27 mouse cellular contexts compared by ENCODE assay signal in the genomic region with DNA sequence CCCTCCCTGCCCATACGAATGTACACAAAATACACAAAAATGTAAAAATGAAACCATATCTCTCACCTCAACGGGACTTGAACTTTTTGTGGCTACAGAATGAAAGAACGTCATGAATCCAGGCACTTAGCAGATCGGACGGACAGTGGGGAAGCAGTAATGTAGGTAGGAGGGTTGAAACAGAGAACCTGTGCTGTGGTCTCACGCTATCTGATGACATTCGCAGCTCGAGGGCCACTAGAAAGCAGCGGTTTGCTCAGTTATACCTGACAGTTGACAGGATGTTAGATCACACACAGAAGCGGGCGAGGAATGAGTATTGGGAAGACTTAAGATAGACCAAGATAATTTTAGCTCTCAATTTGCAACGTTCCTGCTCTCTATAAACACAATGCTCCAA. TPM values are rescaled to one million over a fixed set of nuclear protein-coding genes. Genes with fewer than 3 reads are reported as not detected.
DNase-seq lines count a peak whose midpoint lies in the region; ATAC-seq and TF ChIP-seq lines count a peak whose summit lies in the region.
"Had no signal": no experiment of that assay in that cellular context is flagged by ENCODE, and none has a peak within 500 bp of the region (broad histone marks: within the 10 kb centered on the region; RNA-seq: fewer than 3 reads in every experiment).

No protein-coding gene starts in this region.

- H3K4me3 ChIP-seq in heart, embryonic 16.5 days (ENCODE audit: low read length), result no peak overlapping the region
- peak overlapping the region; percentile 31; the same call in 1 of the 2 replicates for H3K4me3 ChIP-seq in spleen, adult 2 months (ENCODE audit: extremely low read depth, insufficient read depth, insufficient read length)
- no peak overlapping the region for H3K4me3 ChIP-seq in midbrain, embryonic 16.5 days (ENCODE audit: low read depth, low read length)
- H3K4me3 ChIP-seq: embryonic facial prominence, embryonic 10.5 days; embryonic facial prominence, embryonic 15.5 days; forebrain, embryonic 12.5 days; hindbrain, embryonic 13.5 days; liver, embryonic 15.5 days; midbrain, embryonic 13.5 days; neural tube, embryonic 15.5 days had no signal

- no peak for ATAC-seq in heart, embryonic 16.5 days (replicated peaks; ENCODE audit: extremely low read depth, insufficient read depth, low FRiP score)
- ATAC-seq in activated CD4-positive, CD25-positive, alpha-beta regulatory T cell, adult 4 months, result peak; percentile 67
- ATAC-seq in midbrain, embryonic 16.5 days, result no peak
- ATAC-seq: forebrain, postnatal 0 days had no signal

- intact Hi-C loops in heart, postnatal 10 days (cut with DNase I), result no loop called here

- TF ChIP-seq POLR2A in spleen, adult 2 months (IDR thresholded peaks at IDR 0.05; ENCODE audit: low read depth, low read length), result no peak

- TF ChIP-seq CTCF in spleen, adult 2 months (IDR thresholded peaks at IDR 0.05; ENCODE audit: extremely low read depth, insufficient read depth, insufficient read length, insufficient replicate concordance), result no peak

- H3K4me1 ChIP-seq in heart, embryonic 16.5 days (ENCODE audit: control insufficient read depth, insufficient read depth, low read length), result peaks cover 25% of the 10 kb centered on the region
- H3K4me1 ChIP-seq in spleen, adult 2 months (ENCODE audit: control insufficient read depth, insufficient read depth, insufficient read length), result peaks cover 28% of the 10 kb centered on the region; the same call in 1 of the 2 replicates
- H3K4me1 ChIP-seq in midbrain, embryonic 16.5 days (ENCODE audit: control insufficient read depth, insufficient read depth, low read length), result no peaks in the 10 kb centered on the region
- H3K4me1 ChIP-seq: liver, embryonic 15.5 days had no signal

- H3K36me3 ChIP-seq in heart, embryonic 16.5 days (ENCODE audit: control insufficient read depth, insufficient read depth), result no peaks in the 10 kb centered on the region
- H3K36me3 ChIP-seq in spleen, adult 2 months (ENCODE audit: control insufficient read depth, insufficient read depth, low read length), result no peaks in the 10 kb centered on the region
- H3K36me3 ChIP-seq in midbrain, embryonic 16.5 days (ENCODE audit: control insufficient read depth, insufficient read depth, low read length), result no peaks in the 10 kb centered on the region
- H3K36me3 ChIP-seq: embryonic facial prominence, embryonic 10.5 days; embryonic facial prominence, embryonic 15.5 days; forebrain, embryonic 12.5 days; hindbrain, embryonic 13.5 days; liver, embryonic 15.5 days; midbrain, embryonic 13.5 days; neural tube, embryonic 15.5 days had no signal

- H3K27ac ChIP-seq in heart, embryonic 16.5 days (ENCODE audit: low read length), result peak overlapping the region; percentile 70; the same call in 1 of the 2 replicates
- no peak overlapping the region for H3K27ac ChIP-seq in spleen, adult 2 months (ENCODE audit: insufficient read depth, low read length)
- H3K27ac ChIP-seq in midbrain, embryonic 16.5 days (ENCODE audit: low read length), result no peak overlapping the region
- H3K27ac ChIP-seq: embryonic facial prominence, embryonic 10.5 days; forebrain, embryonic 12.5 days; liver, embryonic 15.5 days; macrophage; midbrain, embryonic 13.5 days; stomach, postnatal 0 days had no signal

- DNase-seq in heart, postnatal 10 days, result no peak
- no peak for DNase-seq in spleen, adult 2 months (ENCODE audit: low read depth in 1 of 2, low spot score in 2 of 2)
- no peak for DNase-seq in spleen, postnatal 36 days (ENCODE audit: low spot score in 2 of 2)
- peak; percentile 70 for DNase-seq in CD4-positive helper T cell, adult 2 months (ENCODE audit: low read depth, low spot score)
- DNase-seq in layer of hippocampus, adult 11-12 months (ENCODE audit: low spot score), result no peak
- DNase-seq: adrenal gland, postnatal 10 days; cerebellum, adult 8-10 months; cerebellum, postnatal 25 days; forebrain, postnatal 0 days; gastrocnemius, postnatal 10 days; heart, postnatal 36 days; kidney, adult 11 months; kidney, postnatal 10 days; layer of hippocampus, adult 9-11 months; right cerebral cortex, postnatal 25 days had no signal

- H3K9me3 ChIP-seq in heart, embryonic 16.5 days (replicated peaks; ENCODE audit: control insufficient read depth, low read length), result no peaks in the 10 kb centered on the region
- H3K9me3 ChIP-seq in midbrain, embryonic 16.5 days (replicated peaks; ENCODE audit: control insufficient read depth, low read length, poor library complexity, severe bottlenecking), result no peaks in the 10 kb centered on the region
- H3K9me3 ChIP-seq: embryonic facial prominence, embryonic 10.5 days; embryonic facial prominence, embryonic 15.5 days; forebrain, embryonic 12.5 days; hindbrain, embryonic 13.5 days; liver, embryonic 15.5 days; midbrain, embryonic 13.5 days; neural tube, embryonic 15.5 days had no signal

- no peaks in the 10 kb centered on the region for H3K27me3 ChIP-seq in heart, embryonic 16.5 days (ENCODE audit: control insufficient read depth, insufficient read depth, low read length)
- no peaks in the 10 kb centered on the region for H3K27me3 ChIP-seq in spleen, adult 2 months (ENCODE audit: control insufficient read depth, insufficient read depth, low read length)
- no peaks in the 10 kb centered on the region for H3K27me3 ChIP-seq in midbrain, embryonic 16.5 days (ENCODE audit: control insufficient read depth, insufficient read depth, low read depth, low read length)
- H3K27me3 ChIP-seq: embryonic facial prominence, embryonic 15.5 days; forebrain, embryonic 12.5 days; hindbrain, embryonic 13.5 days; liver, embryonic 15.5 days; midbrain, embryonic 13.5 days; neural tube, embryonic 15.5 days had no signal

- no peak overlapping the region for H3K9ac ChIP-seq in heart, embryonic 16.5 days (ENCODE audit: low read length)
- H3K9ac ChIP-seq in midbrain, embryonic 16.5 days (ENCODE audit: low read depth, low read length), result no peak overlapping the region
- H3K9ac ChIP-seq: embryonic facial prominence, embryonic 15.5 days; forebrain, embryonic 12.5 days; forebrain, postnatal 0 days; hindbrain, embryonic 13.5 days; liver, embryonic 15.5 days; midbrain, embryonic 13.5 days; neural tube, embryonic 15.5 days had no signal

- 59% methylated on average over 12 of the region's 12 CpGs for WGBS in heart, embryonic 16.5 days
- WGBS in spleen, adult 2 months, result 59% methylated on average over 12 of the region's 12 CpGs
- 86% methylated on average over 12 of the region's 12 CpGs for WGBS in midbrain, embryonic 16.5 days

- H3K4me2 ChIP-seq in heart, embryonic 16.5 days (ENCODE audit: low read depth, low read length), result peak overlapping the region; percentile 13; the same call in 1 of the 2 replicates
- no peak overlapping the region for H3K4me2 ChIP-seq in midbrain, embryonic 16.5 days (ENCODE audit: low read length)
- H3K4me2 ChIP-seq: embryonic facial prominence, embryonic 15.5 days; forebrain, embryonic 12.5 days; hindbrain, embryonic 13.5 days; liver, embryonic 15.5 days; midbrain, embryonic 13.5 days; neural tube, embryonic 15.5 days had no signal

RNA-seq across cellular contexts. Expression of a gene that starts 36.9 kb away (rescaled TPM):
- 23.7 and 24.9 TPM in 2 replicates for polyA plus RNA-seq in heart, embryonic 16.5 days (2015; fragmentation: Nextera tagmentation; extraction: Ambion mirVana)
- 10 to 100 TPM; 56.8 to 60.9 TPM for total RNA-seq in heart, postnatal 10 days (2021)
- 57.1 and 77.5 TPM in 2 replicates for polyA plus RNA-seq in spleen, adult 2 months (2012; rRNA removed)
- 10 to 100 TPM; 22.9 to 28.0 TPM for polyA plus RNA-seq in activated CD4-positive, CD25-positive, alpha-beta regulatory T cell, adult 4 months (2017; shearing (Covaris generic))
- polyA plus RNA-seq in midbrain, embryonic 16.5 days (2015; fragmentation: Nextera tagmentation; extraction: Ambion mirVana), result 7.1 and 7.7 TPM in 2 replicates
